8 mouse cellular contexts compared by ENCODE assay signal in genomic region chrX:76201366-76201765, GRCm38 (mm10).
DNase-seq lines count a peak whose midpoint lies in the region; TF ChIP-seq lines count a peak whose summit lies in the region.

No protein-coding gene starts in this region.

- H3K27me3 ChIP-seq in ES-Bruce4 (ENCODE audit: control insufficient read depth, insufficient read depth, low read length, poor library complexity, severe bottlenecking), result no peaks in the 10 kb centered on the region

- peak; percentile 18 for TF ChIP-seq CTCF in ES-Bruce4 (IDR thresholded peaks at IDR 0.05; ENCODE audit: low read depth, low read length)

- intact Hi-C loops in heart, postnatal 36 days (cut with DNase I), result loop anchor here (1.0 to 5.0 kb wide), 4 partner anchors 74 to 529 kb away; partner anchors contain the start of gene Pls3
- intact Hi-C loops in left cerebral cortex, postnatal 14 days (cut with DNase I), result loop anchor here (2.0 to 5.0 kb wide), 2 partner anchors 405 to 529 kb away; no protein-coding TSS in a partner anchor

- H3K4me3 ChIP-seq in ES-Bruce4 (ENCODE audit: low read depth, low read length), result no peak overlapping the region

- no peak overlapping the region for H3K9ac ChIP-seq in ES-Bruce4 (ENCODE audit: low read depth, poor library complexity, severe bottlenecking)

- H3K9me3 ChIP-seq in ES-Bruce4 (replicated peaks; ENCODE audit: control insufficient read depth, insufficient read depth, low read length, poor library complexity, severe bottlenecking), result no peaks in the 10 kb centered on the region

- TF ChIP-seq POLR2A in ES-Bruce4 (IDR thresholded peaks at IDR 0.05; ENCODE audit: insufficient read depth, low read length), result no peak

- H3K27ac ChIP-seq in ES-Bruce4 (ENCODE audit: insufficient read depth, low read length), result no peak overlapping the region

- peak; percentile 24 for DNase-seq in heart, adult 8-10 months (ENCODE audit: low spot score)
- DNase-seq in heart, adult 11 months, result no peak
- peak; percentile 39 for DNase-seq in brain, adult 2 months (ENCODE audit: low read depth, low spot score)
- peak; percentile 30 to 50 for DNase-seq in heart, postnatal 36 days
- DNase-seq in left cerebral cortex, postnatal 14 days (ENCODE audit: low spot score in 2 of 2), result peak; percentile 15 to 25
- peak; percentile 2 for DNase-seq in retina, postnatal 7 days (ENCODE audit: low read depth, low spot score)
- DNase-seq in natural killer cell, adult 2 months (ENCODE audit: low spot score in 2 of 2), result no peak

- TF ChIP-seq EP300 in ES-Bruce4 (IDR thresholded peaks at IDR 0.05; ENCODE audit: insufficient read depth, low read depth, low read length), result no peak

- no peaks in the 10 kb centered on the region for H3K4me1 ChIP-seq in ES-Bruce4 (ENCODE audit: control insufficient read depth, insufficient read depth, low read length)

- H3K36me3 ChIP-seq in ES-Bruce4 (ENCODE audit: control insufficient read depth, insufficient read depth, low read length, poor library complexity, severe bottlenecking), result no peaks in the 10 kb centered on the region

Comparison
In these comparisons a context has a peak if more than half of its experiments do, and no peak if none do; other contexts are left out.
1. DNase-seq: peak in heart, adult 8-10 months (single experiment), brain, adult 2 months (single experiment), heart, postnatal 36 days (2 of 2), left cerebral cortex, postnatal 14 days (2 of 2) and retina, postnatal 7 days (single experiment); none in heart, adult 11 months (single experiment) and natural killer cell, adult 2 months (0 of 2).